Mouse (Mus musculus): ENCODE measurements around the gene Sec61a2. TPM values are rescaled to one million over a fixed set of nuclear protein-coding genes. Genes with fewer than 3 reads are reported as not detected.

Sec61a2 gene
- polyA plus RNA-seq, 1 experiment, result 103 TPM

- TF ChIP-seq CTCF (IDR thresholded peaks at IDR 0.05; ENCODE audit: low read depth, low read length) (no peak), EP300 (IDR thresholded peaks at IDR 0.05; ENCODE audit: insufficient read depth, low read depth, low read length) (no peak), POLR2A (IDR thresholded peaks at IDR 0.05; ENCODE audit: insufficient read depth, low read length) (no peak)
- H3K9ac ChIP-seq (ENCODE audit: low read depth, poor library complexity, severe bottlenecking), result no peak overlapping the region
- H3K4me3 ChIP-seq (ENCODE audit: low read depth, low read length), result no peak overlapping the region
- H3K27ac ChIP-seq (ENCODE audit: insufficient read depth, low read length), result no peak overlapping the region
- H3K36me3 ChIP-seq (ENCODE audit: control insufficient read depth, insufficient read depth, low read length, poor library complexity, severe bottlenecking), result no peaks in the 10 kb centered on the region
- H3K4me1 ChIP-seq (ENCODE audit: control insufficient read depth, insufficient read depth, low read length), result no peaks in the 10 kb centered on the region
- no peaks in the 10 kb centered on the region for H3K27me3 ChIP-seq (ENCODE audit: control insufficient read depth, insufficient read depth, low read length, poor library complexity, severe bottlenecking)
- no peaks in the 10 kb centered on the region for H3K9me3 ChIP-seq (replicated peaks; ENCODE audit: control insufficient read depth, insufficient read depth, low read length, poor library complexity, severe bottlenecking)
These were observed 44.7 kb upstream of the Sec61a2 start for GRCm38 (mm10) chr2:5939911-5940310.

GRCm38 (mm10) chr2:5939319-5939718 lies 44.1 kb upstream of the Sec61a2 start:
- Histone ChIP-seq H3K27ac (ENCODE audit: insufficient read depth, low read length) (no peak overlapping the region), H3K36me3 (ENCODE audit: control insufficient read depth, insufficient read depth, low read length, poor library complexity, severe bottlenecking) (no peaks in the 10 kb centered on the region), H3K9ac (ENCODE audit: low read depth, poor library complexity, severe bottlenecking) (no peak overlapping the region), H3K9me3 (replicated peaks; ENCODE audit: control insufficient read depth, insufficient read depth, low read length, poor library complexity, severe bottlenecking) (no peaks in the 10 kb centered on the region), H3K4me1 (ENCODE audit: control insufficient read depth, insufficient read depth, low read length) (no peaks in the 10 kb centered on the region), H3K4me3 (ENCODE audit: low read depth, low read length) (no peak overlapping the region), H3K27me3 (ENCODE audit: control insufficient read depth, insufficient read depth, low read length, poor library complexity, severe bottlenecking) (no peaks in the 10 kb centered on the region)
- TF ChIP-seq CTCF (IDR thresholded peaks at IDR 0.05; ENCODE audit: low read depth, low read length), result no peak
- TF ChIP-seq POLR2A (IDR thresholded peaks at IDR 0.05; ENCODE audit: insufficient read depth, low read length), result no peak

- TF ChIP-seq EP300 (IDR thresholded peaks at IDR 0.05; ENCODE audit: insufficient read depth, low read depth, low read length), result no peak
- no peak for TF ChIP-seq POLR2A (IDR thresholded peaks at IDR 0.05; ENCODE audit: insufficient read depth, low read length)
- TF ChIP-seq CTCF (IDR thresholded peaks at IDR 0.05; ENCODE audit: low read depth, low read length), result no peak
- Histone ChIP-seq H3K4me3 (ENCODE audit: low read depth, low read length) (no peak overlapping the region), H3K4me1 (ENCODE audit: control insufficient read depth, insufficient read depth, low read length) (no peaks in the 10 kb centered on the region), H3K9ac (ENCODE audit: low read depth, poor library complexity, severe bottlenecking) (no peak overlapping the region), H3K27ac (ENCODE audit: insufficient read depth, low read length) (no peak overlapping the region), H3K36me3 (ENCODE audit: control insufficient read depth, insufficient read depth, low read length, poor library complexity, severe bottlenecking) (no peaks in the 10 kb centered on the region), H3K9me3 (replicated peaks; ENCODE audit: control insufficient read depth, insufficient read depth, low read length, poor library complexity, severe bottlenecking) (no peaks in the 10 kb centered on the region), H3K27me3 (ENCODE audit: control insufficient read depth, insufficient read depth, low read length, poor library complexity, severe bottlenecking) (no peaks in the 10 kb centered on the region)
These were observed 41.3 kb upstream of the Sec61a2 start for GRCm38 (mm10) chr2:5936550-5936949.

GRCm38 (mm10) chr2:5936068-5936467 lies 40.8 kb upstream of the Sec61a2 start:
- Histone ChIP-seq H3K9ac (ENCODE audit: low read depth, poor library complexity, severe bottlenecking) (no peak overlapping the region), H3K9me3 (replicated peaks; ENCODE audit: control insufficient read depth, insufficient read depth, low read length, poor library complexity, severe bottlenecking) (no peaks in the 10 kb centered on the region), H3K27ac (ENCODE audit: insufficient read depth, low read length) (no peak overlapping the region), H3K36me3 (ENCODE audit: control insufficient read depth, insufficient read depth, low read length, poor library complexity, severe bottlenecking) (peaks cover 2% of the 10 kb centered on the region; the same call in 1 of the 2 replicates), H3K4me1 (ENCODE audit: control insufficient read depth, insufficient read depth, low read length) (no peaks in the 10 kb centered on the region), H3K27me3 (ENCODE audit: control insufficient read depth, insufficient read depth, low read length, poor library complexity, severe bottlenecking) (no peaks in the 10 kb centered on the region), H3K4me3 (ENCODE audit: low read depth, low read length) (no peak overlapping the region)
- TF ChIP-seq CTCF (IDR thresholded peaks at IDR 0.05; ENCODE audit: low read depth, low read length), result no peak
- TF ChIP-seq POLR2A (IDR thresholded peaks at IDR 0.05; ENCODE audit: insufficient read depth, low read length), result no peak
- TF ChIP-seq EP300 (IDR thresholded peaks at IDR 0.05; ENCODE audit: insufficient read depth, low read depth, low read length), result no peak

GRCm38 (mm10) chr2:5934936-5935335 lies 39.7 kb upstream of the Sec61a2 start:
- Histone ChIP-seq H3K36me3 (ENCODE audit: control insufficient read depth, insufficient read depth, low read length, poor library complexity, severe bottlenecking) (peaks cover 13% of the 10 kb centered on the region), H3K27ac (ENCODE audit: insufficient read depth, low read length) (no peak overlapping the region), H3K4me3 (ENCODE audit: low read depth, low read length) (no peak overlapping the region), H3K4me1 (ENCODE audit: control insufficient read depth, insufficient read depth, low read length) (no peaks in the 10 kb centered on the region), H3K27me3 (ENCODE audit: control insufficient read depth, insufficient read depth, low read length, poor library complexity, severe bottlenecking) (no peaks in the 10 kb centered on the region), H3K9me3 (replicated peaks; ENCODE audit: control insufficient read depth, insufficient read depth, low read length, poor library complexity, severe bottlenecking) (no peaks in the 10 kb centered on the region), H3K9ac (ENCODE audit: low read depth, poor library complexity, severe bottlenecking) (no peak overlapping the region)
- TF ChIP-seq POLR2A (IDR thresholded peaks at IDR 0.05; ENCODE audit: insufficient read depth, low read length), result no peak
- no peak for TF ChIP-seq CTCF (IDR thresholded peaks at IDR 0.05; ENCODE audit: low read depth, low read length)
- no peak for TF ChIP-seq EP300 (IDR thresholded peaks at IDR 0.05; ENCODE audit: insufficient read depth, low read depth, low read length)

- Histone ChIP-seq H3K36me3 (ENCODE audit: control insufficient read depth, insufficient read depth, low read length, poor library complexity, severe bottlenecking) (peaks cover 23% of the 10 kb centered on the region), H3K27me3 (ENCODE audit: control insufficient read depth, insufficient read depth, low read length, poor library complexity, severe bottlenecking) (no peaks in the 10 kb centered on the region), H3K4me3 (ENCODE audit: low read depth, low read length) (no peak overlapping the region), H3K27ac (ENCODE audit: insufficient read depth, low read length) (no peak overlapping the region), H3K9ac (ENCODE audit: low read depth, poor library complexity, severe bottlenecking) (no peak overlapping the region), H3K9me3 (replicated peaks; ENCODE audit: control insufficient read depth, insufficient read depth, low read length, poor library complexity, severe bottlenecking) (no peaks in the 10 kb centered on the region), H3K4me1 (ENCODE audit: control insufficient read depth, insufficient read depth, low read length) (no peaks in the 10 kb centered on the region)
- no peak for TF ChIP-seq POLR2A (IDR thresholded peaks at IDR 0.05; ENCODE audit: insufficient read depth, low read length)
- no peak for TF ChIP-seq CTCF (IDR thresholded peaks at IDR 0.05; ENCODE audit: low read depth, low read length)
- no peak for TF ChIP-seq EP300 (IDR thresholded peaks at IDR 0.05; ENCODE audit: insufficient read depth, low read depth, low read length)
These were observed 36.7 kb upstream of the Sec61a2 start for GRCm38 (mm10) chr2:5931938-5932337.

Data from ES-Bruce4 (cell line).